Mouse (Mus musculus) cerebellum, adult 9-11 months (tissue): ENCODE results near the gene Esrrb.

ENCODE experiments used
- DNase-seq: peaks from one replicate; pipeline ENCODE4 v3.0.0; 2022

The Esrrb gene

GRCm38 (mm10) chr12:86360696-86361631 is at the start of gene Esrrb:
Esrrb (plus strand) TSS chr12:86361117.
- no peak for DNase-seq

- DNase-seq: no peak
Measured at GRCm38 (mm10) chr12:86320629-86321028, 40.3 kb upstream of the Esrrb start.

GRCm38 (mm10) chr12:86324297-86324696 is 36.6 kb upstream of the Esrrb start:
- DNase-seq: no peak

GRCm38 (mm10) chr12:86329813-86330212 is 31.1 kb upstream of the Esrrb start:
- DNase-seq: no peak

- no peak for DNase-seq
Measured at GRCm38 (mm10) chr12:86330684-86331083, 30.2 kb upstream of the Esrrb start.

- DNase-seq: no peak
Measured at GRCm38 (mm10) chr12:86331248-86331647, 29.7 kb upstream of the Esrrb start.

GRCm38 (mm10) chr12:86336209-86336608 is 24.7 kb upstream of the Esrrb start:
- DNase-seq: no peak

GRCm38 (mm10) chr12:86336887-86337286 is 24.0 kb upstream of the Esrrb start:
- no peak for DNase-seq

- DNase-seq: no peak
Measured at GRCm38 (mm10) chr12:86349477-86349876, 11.4 kb upstream of the Esrrb start.

GRCm38 (mm10) chr12:86359406-86359805 is 1.5 kb upstream of the Esrrb start:
- no peak for DNase-seq

- no peak for DNase-seq
Measured at GRCm38 (mm10) chr12:86359873-86360272, 1.0 kb upstream of the Esrrb start.

- no peak for DNase-seq
Measured at GRCm38 (mm10) chr12:86364285-86364684, 3.4 kb downstream of the Esrrb start.

- no peak for DNase-seq
Measured at GRCm38 (mm10) chr12:86364756-86365155, 3.8 kb downstream of the Esrrb start.

GRCm38 (mm10) chr12:86370611-86371383 is 9.9 kb downstream of the Esrrb start:
- DNase-seq: no peak

GRCm38 (mm10) chr12:86374286-86374685 is 13.4 kb downstream of the Esrrb start:
- no peak for DNase-seq

GRCm38 (mm10) chr12:86379672-86380213 is 18.8 kb downstream of the Esrrb start:
- peak; percentile 8 for DNase-seq

- no peak for DNase-seq
Measured at GRCm38 (mm10) chr12:86383803-86384202, 22.9 kb downstream of the Esrrb start.

GRCm38 (mm10) chr12:86387671-86388270 is 26.9 kb downstream of the Esrrb start:
- DNase-seq: no peak

- no peak for DNase-seq
Measured at GRCm38 (mm10) chr12:86394773-86395172, 33.9 kb downstream of the Esrrb start.

- DNase-seq: no peak
Measured at GRCm38 (mm10) chr12:86395326-86395725, 34.4 kb downstream of the Esrrb start.

- DNase-seq: no peak
Measured at GRCm38 (mm10) chr12:86398762-86399161, 37.8 kb downstream of the Esrrb start.

- peak; percentile 66 for DNase-seq
Measured at GRCm38 (mm10) chr12:86402718-86403117, 41.8 kb downstream of the Esrrb start.

- peak; percentile 70 for DNase-seq
Measured at GRCm38 (mm10) chr12:86421490-86421904, 60.6 kb downstream of the Esrrb start.
